Mouse (Mus musculus): ENCODE data around the gene Gm10840.
"Not testable (repeated sequence)": the region's sequence is repeated elsewhere in the genome, so short reads cannot be mapped to it uniquely, and the experiment has no call there.

The Gm10840 gene

GRCm38 (mm10) chr11:106160841-106161721 is at the start of gene Gm10840, which contains the start of gene Limd2:
Gene Gm10840 (plus strand): TSS chr11:106160850.
Gene Limd2 (minus strand): TSS chr11:106160860.
- DNase-seq (ENCODE audit: low spot score): no peak

DNA sequence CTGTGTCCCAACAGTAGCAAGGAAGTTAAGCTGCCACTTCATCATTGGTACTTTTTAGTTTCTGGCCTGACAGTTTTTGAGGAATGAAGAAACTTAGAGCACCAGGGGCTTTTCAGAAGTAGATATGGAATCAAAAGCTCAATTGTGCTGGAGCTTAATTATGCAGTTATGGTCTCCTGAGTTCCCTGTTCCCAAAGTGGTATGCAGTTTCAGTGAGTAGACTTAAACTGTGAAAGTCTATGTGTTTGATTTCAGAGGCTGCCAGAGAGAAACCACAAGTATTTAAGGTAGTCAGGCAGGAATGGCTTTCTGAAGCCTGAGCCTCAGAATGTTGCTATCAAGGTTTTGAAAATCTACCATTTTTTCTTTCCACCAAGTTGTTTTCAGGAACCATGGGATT is 49.0 kb upstream of the Gm10840 start:
- no peak for DNase-seq (ENCODE audit: low spot score)

GRCm38 (mm10) chr11:106122221-106122620 is 38.4 kb upstream of the Gm10840 start:
- no peak for DNase-seq (ENCODE audit: low spot score)

DNA sequence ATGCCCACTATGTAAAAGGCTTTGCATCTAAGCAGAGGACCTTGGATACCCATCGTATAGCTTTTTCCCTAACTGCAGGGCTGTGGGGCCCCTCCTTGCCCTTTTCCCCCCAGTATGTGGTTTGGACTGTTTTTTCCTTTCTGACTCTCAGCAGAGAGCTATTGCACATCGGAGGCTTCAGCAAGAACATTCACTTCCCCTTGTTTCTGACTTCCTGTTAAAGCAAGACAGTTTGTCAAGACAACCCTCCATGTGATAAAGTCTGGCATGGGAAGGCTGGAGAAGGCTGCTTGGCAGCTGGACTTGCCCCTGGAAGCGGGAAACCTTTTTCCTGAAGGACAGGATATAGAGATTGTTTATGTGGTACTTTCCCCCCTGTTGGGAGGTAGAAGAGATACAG is 37.9 kb upstream of the Gm10840 start:
- no peak for DNase-seq (ENCODE audit: low spot score)

- no peak for DNase-seq (ENCODE audit: low spot score)
Observed at GRCm38 (mm10) chr11:106124784-106125183, 35.9 kb upstream of the Gm10840 start.

GRCm38 (mm10) chr11:106125827-106126226 is 34.8 kb upstream of the Gm10840 start:
- no peak for DNase-seq (ENCODE audit: low spot score)

DNA sequence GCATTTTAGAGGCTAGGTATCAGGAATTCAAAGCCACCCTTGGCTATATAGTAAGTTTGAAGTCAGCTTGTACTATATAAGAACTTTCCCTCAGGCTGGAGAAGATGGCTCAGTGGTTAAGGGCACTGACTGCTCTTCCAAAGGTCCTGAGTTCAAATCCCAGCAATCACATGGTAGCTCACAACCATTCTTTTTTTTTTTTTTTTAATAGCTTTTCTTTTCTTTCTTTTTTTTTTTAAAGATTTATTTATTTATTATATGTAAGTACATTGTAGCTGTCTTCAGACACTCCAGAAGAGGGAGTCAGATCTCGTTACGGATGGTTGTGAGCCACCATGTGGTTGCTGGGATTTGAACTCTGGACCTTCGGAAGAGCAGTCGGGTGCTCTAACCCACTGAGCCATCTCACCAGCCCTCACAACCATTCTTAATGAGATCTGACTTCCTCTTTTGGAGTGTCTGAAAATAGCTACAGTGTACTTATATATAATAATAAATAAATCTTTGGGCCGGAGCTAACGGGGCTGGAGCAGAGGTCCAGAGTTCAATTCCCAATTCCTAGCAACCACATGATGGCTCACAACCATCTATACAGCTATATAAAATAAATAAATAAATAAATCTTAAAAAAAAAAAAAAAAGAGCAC is 33.8 kb upstream of the Gm10840 start:
- DNase-seq (ENCODE audit: low spot score): not testable (repeated sequence)

DNA sequence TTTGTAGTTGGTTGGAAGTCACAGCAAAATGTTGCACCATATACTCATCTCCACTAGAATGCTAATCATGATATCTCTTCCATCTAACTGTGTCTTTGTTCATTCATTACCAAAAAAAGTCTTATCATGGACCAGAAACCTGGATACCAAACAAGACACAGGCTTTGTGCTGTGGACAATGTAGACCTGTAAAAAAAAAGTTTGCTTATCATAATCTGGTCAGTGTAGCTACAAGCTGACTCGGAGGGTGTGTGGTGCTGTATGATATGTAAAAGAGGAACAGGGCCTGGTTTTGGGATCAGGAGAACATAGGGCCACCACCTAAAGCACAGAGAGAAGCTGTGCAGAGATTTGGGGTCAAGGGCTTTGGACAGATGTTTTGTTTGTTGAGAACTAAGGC is 31.2 kb upstream of the Gm10840 start:
- DNase-seq (ENCODE audit: low spot score): no peak

- DNase-seq (ENCODE audit: low spot score): no peak
Observed at GRCm38 (mm10) chr11:106132516-106132915, 28.1 kb upstream of the Gm10840 start.

DNA sequence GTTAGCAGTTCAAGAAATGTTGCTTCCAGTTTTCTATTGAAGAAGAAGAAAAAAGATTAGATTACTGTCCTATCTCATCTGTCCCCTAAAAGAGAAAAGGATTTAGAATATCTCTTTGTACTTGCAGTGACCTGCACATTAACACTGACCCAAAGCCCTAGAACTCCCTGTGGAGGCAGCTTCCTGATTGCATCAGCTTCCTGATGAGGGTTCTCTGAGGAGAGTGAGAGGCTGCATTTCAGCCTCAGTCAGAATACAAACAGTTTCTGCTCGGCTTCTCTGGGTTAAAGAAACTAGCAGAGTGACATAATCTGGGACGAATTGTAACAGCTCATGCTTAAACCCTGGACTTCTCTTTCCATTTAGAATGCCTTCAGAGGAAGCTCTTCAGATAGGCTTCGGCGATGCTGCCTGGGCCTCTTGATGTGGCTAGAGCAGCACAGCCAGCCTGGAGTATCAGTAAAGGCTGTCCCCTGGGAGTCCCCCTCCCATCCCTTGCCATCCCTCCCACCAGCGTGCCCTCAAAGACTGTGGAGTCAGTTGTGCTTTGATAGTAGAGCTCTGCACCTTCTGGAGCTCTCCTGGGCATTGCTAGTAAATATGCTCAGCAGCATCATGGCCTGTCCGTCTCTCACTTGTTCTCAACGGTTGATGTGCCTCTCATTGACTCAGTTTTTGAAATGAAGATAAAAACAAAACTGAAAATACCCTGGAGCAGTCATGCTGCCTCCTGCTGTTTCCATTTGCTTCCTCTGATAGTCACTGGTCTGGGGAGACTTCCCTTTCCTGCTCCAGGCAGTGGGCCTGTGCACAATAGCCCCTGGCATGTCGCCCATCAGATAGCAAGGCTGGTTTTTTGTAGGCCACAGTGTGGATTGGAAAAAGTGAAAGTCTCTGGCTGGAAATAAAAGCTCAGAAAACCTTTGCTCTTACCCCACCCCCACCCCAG is 25.8 kb upstream of the Gm10840 start:
- DNase-seq (ENCODE audit: low spot score): peak; percentile 88

DNA sequence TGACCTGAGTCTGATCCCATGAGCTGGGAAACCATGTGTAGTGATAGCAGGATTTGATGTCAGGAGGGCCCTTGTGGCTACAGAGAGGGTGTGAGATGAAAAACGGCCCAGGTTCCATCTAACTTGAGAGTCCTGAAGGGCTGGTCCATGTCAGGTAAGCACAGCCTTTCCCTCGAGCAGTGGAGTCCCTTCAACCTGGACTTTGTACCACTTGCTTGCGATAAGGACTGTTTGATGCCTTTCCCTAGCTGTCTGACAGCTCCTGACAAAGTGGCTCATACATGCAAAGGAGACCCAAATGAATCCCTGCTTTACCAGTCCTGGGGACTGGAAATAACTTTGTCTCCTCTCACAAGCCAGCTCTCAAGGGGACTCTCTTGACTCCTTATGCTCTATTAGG is 9.4 kb upstream of the Gm10840 start:
- no peak for DNase-seq (ENCODE audit: low spot score)

DNA sequence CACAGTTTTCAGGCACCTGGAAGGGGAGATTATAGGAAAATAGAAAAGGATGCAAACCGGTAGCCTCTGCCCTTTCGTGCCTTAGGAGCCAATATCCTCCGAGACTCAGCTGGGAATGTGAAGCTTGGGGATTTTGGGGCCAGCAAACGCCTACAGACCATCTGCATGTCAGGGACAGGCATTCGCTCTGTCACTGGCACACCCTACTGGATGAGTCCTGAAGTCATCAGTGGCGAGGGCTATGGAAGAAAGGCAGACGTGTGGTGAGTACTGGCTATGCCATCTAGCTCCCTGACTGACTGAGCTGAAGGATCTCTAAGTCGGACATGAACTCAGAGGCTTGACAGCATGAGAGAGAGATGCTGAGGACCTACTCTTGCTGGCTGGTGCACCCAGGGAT is 8.5 kb upstream of the Gm10840 start:
- DNase-seq (ENCODE audit: low spot score): no peak

- no peak for DNase-seq (ENCODE audit: low spot score)
Observed at GRCm38 (mm10) chr11:106154091-106154490, 6.6 kb upstream of the Gm10840 start.

- DNase-seq (ENCODE audit: low spot score): no peak
Observed at GRCm38 (mm10) chr11:106154770-106155169, 5.9 kb upstream of the Gm10840 start.

DNA sequence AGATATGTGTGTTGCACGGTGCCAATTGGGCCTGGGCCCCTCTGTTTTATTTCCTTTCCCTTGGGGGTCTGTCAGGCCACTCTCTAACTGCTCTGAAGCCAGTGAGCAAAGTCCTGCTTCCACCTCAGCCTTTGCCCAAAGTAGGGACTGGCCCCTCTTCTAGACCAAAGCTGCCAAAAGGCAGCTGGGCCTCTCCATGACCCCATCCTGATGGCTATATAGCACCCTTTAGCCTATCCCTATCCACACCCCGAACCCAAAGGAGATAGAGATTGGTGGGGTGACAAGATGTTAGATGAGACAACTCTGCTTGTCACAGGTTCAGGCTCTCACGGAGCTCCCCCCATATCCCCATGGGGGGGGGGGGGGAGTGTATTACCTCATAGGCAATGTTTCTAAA is 4.9 kb upstream of the Gm10840 start:
- no peak for DNase-seq (ENCODE audit: low spot score)

DNA sequence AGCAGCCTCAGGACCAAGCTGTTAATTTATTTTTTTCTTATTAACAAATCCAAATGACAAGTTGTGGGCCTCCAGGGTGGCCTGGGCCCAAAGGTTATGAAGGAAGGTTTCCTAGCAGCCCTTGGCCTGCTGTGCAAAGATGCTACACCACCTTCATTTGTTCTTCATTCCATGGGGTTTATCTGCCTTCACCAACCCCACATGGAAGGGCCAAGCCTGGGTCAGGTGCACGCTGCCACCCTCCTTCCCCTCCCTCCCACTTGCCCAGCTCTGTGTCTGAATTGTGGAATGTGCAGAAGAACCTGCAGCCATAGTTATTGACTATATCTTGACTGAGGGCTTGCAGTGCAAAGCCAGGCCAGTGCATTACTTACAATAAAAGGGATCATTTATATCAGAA is 4.4 kb upstream of the Gm10840 start:
- DNase-seq (ENCODE audit: low spot score): no peak

DNA sequence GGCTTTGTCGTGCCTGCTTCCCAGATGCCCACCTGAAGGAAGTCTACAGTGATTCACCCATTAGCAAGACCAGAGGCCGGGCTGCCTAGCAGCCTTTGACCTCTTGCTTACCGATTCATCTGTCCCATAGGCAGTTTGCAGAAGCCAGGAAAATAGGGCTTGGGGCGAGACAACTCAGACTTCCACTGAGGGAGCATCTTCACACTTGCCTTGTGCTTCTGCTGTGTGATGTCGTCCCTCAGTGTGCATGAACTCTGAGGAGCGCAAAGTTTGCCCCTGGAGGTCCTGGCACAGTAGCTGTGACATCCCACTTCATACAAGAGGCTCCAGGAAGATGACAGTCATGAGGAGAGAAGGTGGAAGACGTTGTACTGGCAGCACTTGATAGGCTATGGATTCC is 3.5 kb upstream of the Gm10840 start:
- DNase-seq (ENCODE audit: low spot score): no peak

DNA sequence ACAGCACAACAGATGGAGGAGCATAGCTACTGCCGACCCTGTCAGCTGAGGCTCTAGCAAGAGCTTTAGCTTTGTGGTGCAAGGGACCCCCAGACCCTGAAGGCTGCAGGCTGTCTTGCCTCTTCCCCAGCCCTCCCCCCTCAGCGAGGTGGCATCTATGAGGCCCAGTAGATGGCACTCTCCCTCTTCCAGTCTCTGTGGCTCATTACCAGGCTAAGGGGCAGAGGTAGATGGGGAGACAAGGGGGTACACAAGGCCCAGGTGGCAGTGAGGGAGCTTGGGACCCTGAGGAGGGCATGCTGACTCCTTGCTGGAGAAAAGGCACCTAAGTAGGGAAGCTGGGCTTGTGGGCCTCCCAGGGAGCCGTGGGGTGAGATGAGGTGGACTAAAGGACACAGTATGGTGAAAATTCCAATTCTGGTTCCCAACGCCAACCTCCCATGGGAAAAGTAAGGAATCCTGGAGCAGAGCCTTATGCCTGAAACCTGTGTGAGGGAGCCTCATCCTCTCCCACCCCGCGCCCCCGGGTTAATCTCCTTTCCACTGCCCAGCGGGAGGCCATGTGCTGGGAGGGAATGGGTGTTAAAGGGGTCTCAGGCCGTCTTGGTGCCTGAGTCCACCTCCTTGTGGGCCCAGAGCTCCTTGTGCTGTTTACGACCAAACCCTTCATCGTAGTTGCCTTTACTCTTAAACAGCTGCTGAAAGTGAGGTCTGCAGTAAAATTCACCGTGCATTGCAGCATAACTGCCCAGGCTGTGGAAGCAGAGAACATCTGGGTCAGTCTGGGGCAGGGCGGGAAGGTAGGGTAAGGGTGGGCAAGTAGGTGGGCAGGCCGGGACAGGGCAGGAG is 2.3 kb upstream of the Gm10840 start:
- no peak for DNase-seq (ENCODE audit: low spot score)

GRCm38 (mm10) chr11:106158930-106159215 is 1.8 kb upstream of the Gm10840 start:
- no peak for DNase-seq (ENCODE audit: low spot score)

- peak; percentile 31 for DNase-seq (ENCODE audit: low spot score)
Observed at GRCm38 (mm10) chr11:106159216-106159920, 1.3 kb upstream of the Gm10840 start.

Measured in urinary bladder, postnatal 14 days (tissue).